Mouse (Mus musculus) stomach, postnatal 0 days (tissue): ENCODE results near the gene Pax7. TPM values are rescaled to one million over a fixed set of nuclear protein-coding genes. Genes with fewer than 3 reads are reported as not detected.

Experiments used
- ATAC-seq: fragments of 200-750 bp; cut with Nextera tagmentation; 2 replicates; pipeline ENCODE4 v1.8.0; 2017; ENCODE audit not compliant: low FRiP score, low TSS enrichment
- DNase-seq: peaks from one replicate; pipeline ENCODE4 v3.0.0-alpha.2; 2016; ENCODE audit warnings: low spot score
- H3K27ac ChIP-seq: fragments of 300-500 bp; sonication (generic); replicated peaks from 2 replicates; pipeline ENCODE4 v1.5.1; 2014; ENCODE audit warnings: mild to moderate bottlenecking, control low read depth
- H3K27me3 ChIP-seq: fragments of 300-500 bp; sonication (generic); 2 replicates; pipeline ENCODE4 v1.6.1; 2014; ENCODE audit warnings: low read length; ENCODE audit not compliant: control insufficient read depth, insufficient read depth
- H3K36me3 ChIP-seq: fragments of 300-500 bp; sonication (generic); 2 replicates; pipeline ENCODE4 v1.6.1; 2014; ENCODE audit warnings: low read length, mixed read lengths; ENCODE audit not compliant: control insufficient read depth, insufficient read depth
- H3K4me1 ChIP-seq: fragments of 300-500 bp; sonication (generic); replicated peaks from 2 replicates; pipeline ENCODE4 v1.6.1; 2014; ENCODE audit warnings: antibody characterized with exemption; ENCODE audit not compliant: control insufficient read depth, insufficient read depth
- H3K4me2 ChIP-seq: fragments of 300-500 bp; sonication (generic); replicated peaks from 2 replicates; pipeline ENCODE4 v1.6.1; 2014; ENCODE audit warnings: low read depth, mild to moderate bottlenecking, control low read depth, moderate library complexity
- H3K4me3 ChIP-seq: fragments of 300-500 bp; sonication (generic); 2 replicates; pipeline ENCODE4 v1.5.1; 2014; ENCODE audit warnings: low read depth, low read length, control low read depth
- H3K9ac ChIP-seq: fragments of 300-500 bp; sonication (generic); 2 replicates; pipeline ENCODE4 v1.6.1; 2014; ENCODE audit warnings: mild to moderate bottlenecking, low read length, control low read depth, mixed read lengths
- H3K9me3 ChIP-seq: fragments of 300-500 bp; sonication (generic); 2 replicates; pipeline ENCODE4 v1.6.1; 2016; ENCODE audit warnings: low read length; ENCODE audit not compliant: control insufficient read depth
- CTCF ChIP-seq: IDR thresholded peaks from 2 replicates; pipeline ENCODE4 v1.5.1; 2016; ENCODE audit warnings: antibody characterized with exemption, low read depth, mild to moderate bottlenecking, moderate library complexity
- EP300 ChIP-seq: optimal IDR thresholded peaks from 2 replicates; pipeline ENCODE3; 2016; ENCODE audit warnings: antibody characterized with exemption
- WGBS: fragments of 180-500 bp; shearing (Covaris S2); extraction: QIAGEN DNeasy Blood & Tissue Kit; methylation state at CpG from one replicate; pipeline ENCODE4 v1.1.7; 2014; 5-methylcytosine and 5-hydroxymethylcytosine counted together
- polyA plus RNA-seq: library from polyadenylated mRNA; unstranded; fragments of >200 nt; fragmentation: Nextera tagmentation; extraction: Ambion mirVana; gene quantifications from 2 replicates; pipeline ENCODE4 v1.2.1, GENCODE M21; 2015

The Pax7 gene
- polyA plus RNA-seq, 1 experiment from 2014 or later = not detected

- Histone ChIP-seq H3K27ac (no peak overlapping the region), H3K4me2 (no peak overlapping the region), H3K4me1 (no peaks in the 10 kb centered on the region), H3K36me3 (no peaks in the 10 kb centered on the region), H3K9ac (no peak overlapping the region), H3K9me3 (no peaks in the 10 kb centered on the region), H3K4me3 (no peak overlapping the region), H3K27me3 (peaks cover 22% of the 10 kb centered on the region)
- TF ChIP-seq CTCF (no peak), EP300 (no peak)
- ATAC-seq (no peak), DNase-seq (no peak)
- WGBS = 5% methylated on average over 8 of the region's 8 CpGs
Observed at GRCm38 (mm10) chr4:139836196-139836595, 2.9 kb upstream of the Pax7 start.

- DNase-seq (no peak), ATAC-seq (no peak)
- H3K36me3 ChIP-seq = no peaks in the 10 kb centered on the region
- WGBS = 13% methylated on average over 17 of the region's 17 CpGs
- H3K4me1 ChIP-seq = no peaks in the 10 kb centered on the region
- H3K4me3 ChIP-seq = no peak overlapping the region
- TF ChIP-seq EP300 (no peak), CTCF (no peak)
- H3K4me2 ChIP-seq = no peak overlapping the region
- H3K9ac ChIP-seq = no peak overlapping the region
- H3K27me3 ChIP-seq = peaks cover 25% of the 10 kb centered on the region
- no peak overlapping the region for H3K27ac ChIP-seq
- H3K9me3 ChIP-seq = no peaks in the 10 kb centered on the region
Observed at GRCm38 (mm10) chr4:139833817-139834401, 581 bp upstream of the Pax7 start.

GRCm38 (mm10) chr4:139832281-139833035 is 870 bp downstream of the Pax7 start:
- H3K4me3 ChIP-seq = peak overlapping the region; percentile 21; the same call in 1 of the 2 replicates
- H3K4me1 ChIP-seq = no peaks in the 10 kb centered on the region
- no peak for DNase-seq
- no peak overlapping the region for H3K9ac ChIP-seq
- no peaks in the 10 kb centered on the region for H3K9me3 ChIP-seq
- peaks cover 22% of the 10 kb centered on the region for H3K27me3 ChIP-seq
- H3K27ac ChIP-seq = no peak overlapping the region
- H3K4me2 ChIP-seq = 0 out of 2 replicates have a peak overlapping the region, but pooled peaks have one; percentile 27
- no peak for TF ChIP-seq CTCF
- TF ChIP-seq EP300 = no peak
- ATAC-seq = no peak
- H3K36me3 ChIP-seq = no peaks in the 10 kb centered on the region
- 1% methylated on average over 50 of the region's 55 CpGs for WGBS

- 2% methylated on average over 56 of the region's 57 CpGs for WGBS
- TF ChIP-seq CTCF (no peak), EP300 (no peak)
- no peak overlapping the region for H3K27ac ChIP-seq
- no peaks in the 10 kb centered on the region for H3K9me3 ChIP-seq
- no peak overlapping the region for H3K4me2 ChIP-seq
- no peaks in the 10 kb centered on the region for H3K4me1 ChIP-seq
- DNase-seq (no peak), ATAC-seq (no peak)
- H3K4me3 ChIP-seq = no peak overlapping the region
- H3K36me3 ChIP-seq = no peaks in the 10 kb centered on the region
- no peak overlapping the region for H3K9ac ChIP-seq
- H3K27me3 ChIP-seq = peaks cover 22% of the 10 kb centered on the region
Observed at GRCm38 (mm10) chr4:139831501-139832230, 1.7 kb downstream of the Pax7 start.

GRCm38 (mm10) chr4:139830581-139831387 is 2.5 kb downstream of the Pax7 start:
- H3K9me3 ChIP-seq = no peaks in the 10 kb centered on the region
- no peak for TF ChIP-seq EP300
- no peak for TF ChIP-seq CTCF
- H3K27me3 ChIP-seq = peaks cover 18% of the 10 kb centered on the region
- H3K4me1 ChIP-seq = no peaks in the 10 kb centered on the region
- no peak overlapping the region for H3K27ac ChIP-seq
- H3K9ac ChIP-seq = no peak overlapping the region
- DNase-seq (no peak), ATAC-seq (no peak)
- no peak overlapping the region for H3K4me2 ChIP-seq
- 5% methylated on average over 24 of the region's 24 CpGs for WGBS
- no peaks in the 10 kb centered on the region for H3K36me3 ChIP-seq
- no peak overlapping the region for H3K4me3 ChIP-seq
